Mouse (Mus musculus): Measurements from ENCODE around the gene Pdzrn3. TPM values are rescaled to one million over a fixed set of nuclear protein-coding genes. Genes with fewer than 3 reads are reported as not detected.

Gene Pdzrn3
- polyA plus RNA-seq, 1 experiment: 67.9 TPM

DNA sequence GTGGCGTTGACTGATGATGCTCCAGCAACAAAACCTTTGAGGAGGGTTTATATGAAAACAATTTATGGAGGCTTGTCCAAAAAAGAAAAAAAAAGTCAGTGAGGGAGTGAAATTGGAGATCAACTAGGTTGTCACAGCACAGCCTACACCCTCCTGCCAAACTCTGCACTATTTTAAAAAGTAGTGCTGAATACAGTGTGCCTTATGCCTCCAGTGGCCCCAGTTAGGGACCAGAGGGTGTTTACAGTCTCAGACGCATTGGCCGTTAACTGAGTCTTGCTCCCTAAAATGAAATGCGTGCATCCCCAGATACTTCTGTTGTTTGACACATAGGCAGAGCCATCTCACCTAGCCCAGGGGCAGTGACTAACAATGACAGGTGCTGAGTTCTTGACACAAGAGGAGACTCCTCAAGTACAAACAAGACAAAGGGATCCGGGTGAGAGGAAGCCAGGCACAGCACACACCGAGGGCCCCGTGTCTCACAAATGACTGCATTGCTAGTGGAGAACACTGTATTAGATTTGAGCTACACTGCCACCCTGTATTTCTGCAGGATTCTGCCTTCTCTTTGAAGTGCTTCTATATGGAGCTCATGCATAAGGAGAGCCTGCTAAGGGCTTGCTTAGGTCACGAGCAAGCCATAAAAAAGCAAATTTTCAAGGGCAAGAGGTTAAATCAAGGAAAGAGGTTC lies 14.6 kb upstream of the Pdzrn3 start:
- TF ChIP-seq POLR2A (IDR thresholded peaks at IDR 0.05; ENCODE audit: low read depth, low read length) (no peak), CTCF (IDR thresholded peaks at IDR 0.05; ENCODE audit: borderline replicate concordance, insufficient read depth, low read length) (no peak)
- no peak overlapping the region for H3K27ac ChIP-seq (ENCODE audit: insufficient read depth, low read length)
- H3K4me1 ChIP-seq (ENCODE audit: control insufficient read depth, insufficient read depth, low read length): no peaks in the 10 kb centered on the region
- H3K4me3 ChIP-seq (ENCODE audit: insufficient read depth, low read length): no peak overlapping the region

DNA sequence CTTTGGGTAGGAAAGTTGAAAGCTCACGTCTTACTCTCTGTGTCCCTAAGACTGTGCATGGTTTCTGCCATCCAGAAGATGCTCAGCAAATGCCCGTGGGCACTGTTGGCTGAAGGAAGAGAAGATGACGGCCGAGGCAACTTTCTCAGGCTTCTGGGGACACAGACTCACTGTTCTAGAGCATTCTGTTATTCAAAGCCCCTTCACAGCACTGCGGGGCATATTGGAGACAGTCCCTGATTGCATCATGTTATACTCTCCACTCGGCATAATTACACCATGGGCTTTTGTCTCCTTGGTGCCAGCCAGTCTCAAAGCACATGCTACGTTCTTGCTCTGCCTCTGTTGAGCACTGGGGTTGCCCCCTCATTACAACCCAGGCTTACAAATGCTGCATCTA lies 7.8 kb upstream of the Pdzrn3 start:
- no peak overlapping the region for H3K27ac ChIP-seq (ENCODE audit: insufficient read depth, low read length)
- H3K4me3 ChIP-seq (ENCODE audit: insufficient read depth, low read length): no peak overlapping the region
- H3K4me1 ChIP-seq (ENCODE audit: control insufficient read depth, insufficient read depth, low read length): no peaks in the 10 kb centered on the region
- no peak for TF ChIP-seq POLR2A (IDR thresholded peaks at IDR 0.05; ENCODE audit: low read depth, low read length)
- no peak for TF ChIP-seq CTCF (IDR thresholded peaks at IDR 0.05; ENCODE audit: borderline replicate concordance, insufficient read depth, low read length)

DNA sequence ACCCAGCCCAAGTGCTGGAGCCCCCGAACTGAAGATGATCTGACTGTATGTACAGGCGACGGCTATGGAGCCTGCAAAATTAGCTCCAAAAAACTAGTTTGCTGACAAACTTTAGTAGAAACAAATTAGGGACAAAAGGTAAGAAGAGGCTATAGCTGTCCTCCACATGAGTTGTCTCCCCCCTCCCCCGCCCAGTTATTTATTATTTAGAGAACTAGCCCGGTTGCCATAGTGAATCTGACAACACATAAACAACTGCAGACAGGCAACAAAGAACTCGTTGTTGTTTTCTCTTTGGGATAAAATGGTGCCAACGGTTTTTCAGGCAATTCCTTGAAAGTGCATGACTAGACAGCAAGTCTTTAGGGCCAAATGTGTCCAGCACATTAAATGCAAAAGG lies 7.3 kb upstream of the Pdzrn3 start:
- H3K4me1 ChIP-seq (ENCODE audit: control insufficient read depth, insufficient read depth, low read length): no peaks in the 10 kb centered on the region
- H3K4me3 ChIP-seq (ENCODE audit: insufficient read depth, low read length): no peak overlapping the region
- H3K27ac ChIP-seq (ENCODE audit: insufficient read depth, low read length): no peak overlapping the region
- TF ChIP-seq CTCF (IDR thresholded peaks at IDR 0.05; ENCODE audit: borderline replicate concordance, insufficient read depth, low read length) (no peak), POLR2A (IDR thresholded peaks at IDR 0.05; ENCODE audit: low read depth, low read length) (no peak)

DNA sequence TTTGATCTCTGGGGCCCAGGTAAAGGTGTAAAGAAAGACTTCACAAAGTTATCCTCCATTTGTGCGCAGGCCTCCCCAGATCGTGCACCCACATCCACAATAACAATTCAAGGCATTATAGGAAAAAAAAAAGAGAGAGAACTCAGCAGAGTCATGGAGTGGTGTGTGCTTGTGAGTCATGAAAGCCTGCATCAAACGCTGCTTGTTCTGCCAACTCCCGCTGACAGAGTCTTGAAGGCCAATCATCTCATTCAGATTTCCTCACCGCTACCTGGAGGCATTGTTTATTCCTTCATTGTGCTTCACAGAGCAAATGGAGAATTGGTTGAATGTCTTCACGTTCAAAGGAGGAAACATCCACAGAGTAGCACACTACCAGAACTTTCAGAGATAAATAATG lies 6.8 kb upstream of the Pdzrn3 start:
- TF ChIP-seq POLR2A (IDR thresholded peaks at IDR 0.05; ENCODE audit: low read depth, low read length) (no peak), CTCF (IDR thresholded peaks at IDR 0.05; ENCODE audit: borderline replicate concordance, insufficient read depth, low read length) (no peak)
- no peak overlapping the region for H3K27ac ChIP-seq (ENCODE audit: insufficient read depth, low read length)
- no peaks in the 10 kb centered on the region for H3K4me1 ChIP-seq (ENCODE audit: control insufficient read depth, insufficient read depth, low read length)
- no peak overlapping the region for H3K4me3 ChIP-seq (ENCODE audit: insufficient read depth, low read length)

DNA sequence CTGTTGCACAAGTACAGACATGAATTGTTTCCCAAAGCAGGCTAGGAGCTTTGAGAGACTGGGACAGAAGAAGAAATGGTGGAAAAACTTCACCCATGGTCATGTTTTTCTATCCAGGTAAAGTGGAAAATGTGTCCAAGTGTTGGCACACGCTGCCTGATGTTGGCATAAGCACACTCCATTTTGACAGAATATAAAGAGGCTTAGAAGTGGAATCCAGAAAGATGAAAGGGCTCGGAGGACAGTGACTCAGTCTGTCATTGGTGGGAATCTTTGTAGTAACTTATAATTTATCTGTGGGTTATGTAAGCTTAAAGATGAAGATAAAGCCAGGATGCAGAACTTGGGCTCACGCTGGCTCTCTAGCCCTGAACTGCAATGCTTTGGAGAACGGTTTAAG lies 5.2 kb upstream of the Pdzrn3 start:
- TF ChIP-seq CTCF (IDR thresholded peaks at IDR 0.05; ENCODE audit: borderline replicate concordance, insufficient read depth, low read length) (no peak), POLR2A (IDR thresholded peaks at IDR 0.05; ENCODE audit: low read depth, low read length) (no peak)

DNA sequence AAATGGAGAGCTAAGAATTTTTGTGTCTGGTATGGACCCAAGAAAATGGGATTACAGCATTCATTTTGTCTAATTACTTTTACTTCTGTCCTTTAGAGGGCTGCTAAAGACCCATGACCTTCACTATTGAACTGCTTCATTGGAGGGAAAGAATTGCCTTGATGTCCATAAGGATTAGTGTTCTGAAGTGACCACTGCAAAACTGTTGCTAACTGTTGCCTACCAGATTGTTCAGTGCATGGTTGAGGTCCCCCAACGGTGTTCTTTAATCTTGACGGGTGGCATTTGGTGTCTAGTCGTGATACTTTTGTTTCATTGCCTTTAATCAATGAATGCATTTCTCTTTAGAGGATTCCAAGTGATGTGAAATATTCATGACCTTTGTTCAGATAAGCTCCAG lies 1.8 kb upstream of the Pdzrn3 start:
- H3K4me1 ChIP-seq (ENCODE audit: control insufficient read depth, insufficient read depth, low read length): no peaks in the 10 kb centered on the region
- no peak overlapping the region for H3K27ac ChIP-seq (ENCODE audit: insufficient read depth, low read length)
- TF ChIP-seq POLR2A (IDR thresholded peaks at IDR 0.05; ENCODE audit: low read depth, low read length) (no peak), CTCF (IDR thresholded peaks at IDR 0.05; ENCODE audit: borderline replicate concordance, insufficient read depth, low read length) (no peak)
- no peak overlapping the region for H3K4me3 ChIP-seq (ENCODE audit: insufficient read depth, low read length)

More for the DNA sequence above, 5.2 kb upstream of the Pdzrn3 start:
- H3K4me3 ChIP-seq (ENCODE audit: insufficient read depth, low read length): no peak overlapping the region
- no peaks in the 10 kb centered on the region for H3K4me1 ChIP-seq (ENCODE audit: control insufficient read depth, insufficient read depth, low read length)
- no peak overlapping the region for H3K27ac ChIP-seq (ENCODE audit: insufficient read depth, low read length)

DNA sequence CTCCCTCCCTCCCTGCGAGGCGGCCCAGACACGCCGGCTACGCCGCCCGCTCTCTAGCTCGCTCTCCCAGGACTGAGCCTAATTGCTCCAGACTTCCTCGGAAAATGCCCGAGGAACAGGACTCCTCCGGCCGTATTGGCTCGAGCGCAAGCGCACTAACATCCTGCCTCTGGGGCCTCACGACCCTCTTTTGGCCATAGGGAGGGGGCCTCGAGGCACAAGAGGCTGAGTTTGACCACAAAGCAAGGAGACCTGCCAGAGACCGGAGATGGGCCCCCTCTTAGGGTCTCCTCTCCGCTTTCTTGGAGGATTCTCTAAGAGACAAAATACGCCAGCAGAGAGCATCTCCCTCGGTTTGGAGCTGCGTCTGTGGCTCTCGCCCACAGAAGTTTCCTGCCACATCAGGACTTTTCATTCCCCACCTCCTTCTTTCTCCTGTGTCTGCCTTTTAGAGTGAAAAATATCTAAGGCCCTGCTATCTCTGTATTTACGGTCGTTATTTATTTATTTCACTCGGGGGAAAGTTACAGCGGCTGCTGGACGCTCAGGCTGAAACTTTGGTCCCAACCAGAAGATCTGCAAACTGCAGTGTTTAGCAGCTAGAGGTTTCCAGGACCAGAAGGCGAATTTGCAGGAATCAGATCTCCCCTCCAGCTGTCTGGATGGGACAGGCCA lies 375 bp upstream of the Pdzrn3 start:
- TF ChIP-seq POLR2A (IDR thresholded peaks at IDR 0.05; ENCODE audit: low read depth, low read length): peak; percentile 95
- no peak for TF ChIP-seq CTCF (IDR thresholded peaks at IDR 0.05; ENCODE audit: borderline replicate concordance, insufficient read depth, low read length)
- Histone ChIP-seq H3K27ac (ENCODE audit: insufficient read depth, low read length) (peak overlapping the region; percentile 27; the same call in 1 of the 2 replicates), H3K4me3 (ENCODE audit: insufficient read depth, low read length) (peak overlapping the region; percentile 49), H3K4me1 (ENCODE audit: control insufficient read depth, insufficient read depth, low read length) (no peaks in the 10 kb centered on the region; the same call in 1 of the 2 replicates)

DNA sequence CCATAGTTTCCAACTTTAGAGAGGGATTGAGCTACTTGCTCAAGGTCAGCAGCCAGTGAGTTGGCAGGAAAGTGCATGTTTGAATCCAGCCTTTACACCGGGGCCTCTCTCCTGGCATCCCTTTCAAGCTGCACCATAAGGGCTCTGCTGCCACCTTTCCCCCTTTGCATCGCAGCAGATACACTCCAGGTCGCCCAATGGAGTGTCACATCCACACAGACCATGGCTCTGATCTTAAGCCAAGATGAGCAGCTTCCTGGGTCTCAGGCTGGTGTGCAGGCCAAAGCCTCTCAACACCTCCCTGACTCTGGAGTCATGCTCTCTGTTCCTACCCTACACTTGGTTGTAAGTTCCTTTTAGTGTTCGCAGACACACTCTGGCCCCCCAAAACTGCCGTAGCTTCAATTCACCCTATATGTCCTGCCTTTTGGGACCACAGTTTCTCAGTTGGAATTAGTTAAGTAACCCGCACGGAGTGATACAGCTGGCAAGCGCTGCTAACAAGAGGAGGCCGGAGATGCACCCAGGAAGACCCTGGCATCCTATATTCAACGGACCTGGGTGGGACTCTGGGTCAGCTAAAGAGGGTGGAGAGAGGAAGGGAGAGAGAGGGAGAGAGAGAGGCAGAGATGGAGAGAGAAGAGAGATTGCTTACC lies 1.1 kb downstream of the Pdzrn3 start:
- H3K4me1 ChIP-seq (ENCODE audit: control insufficient read depth, insufficient read depth, low read length): no peaks in the 10 kb centered on the region; the same call in 1 of the 2 replicates
- peak overlapping the region; percentile 49 for H3K4me3 ChIP-seq (ENCODE audit: insufficient read depth, low read length)
- TF ChIP-seq POLR2A (IDR thresholded peaks at IDR 0.05; ENCODE audit: low read depth, low read length): 0 out of 2 replicates have a peak, but pooled peaks have one; percentile 28
- TF ChIP-seq CTCF (IDR thresholded peaks at IDR 0.05; ENCODE audit: borderline replicate concordance, insufficient read depth, low read length): no peak
- H3K27ac ChIP-seq (ENCODE audit: insufficient read depth, low read length): peak overlapping the region; percentile 82

DNA sequence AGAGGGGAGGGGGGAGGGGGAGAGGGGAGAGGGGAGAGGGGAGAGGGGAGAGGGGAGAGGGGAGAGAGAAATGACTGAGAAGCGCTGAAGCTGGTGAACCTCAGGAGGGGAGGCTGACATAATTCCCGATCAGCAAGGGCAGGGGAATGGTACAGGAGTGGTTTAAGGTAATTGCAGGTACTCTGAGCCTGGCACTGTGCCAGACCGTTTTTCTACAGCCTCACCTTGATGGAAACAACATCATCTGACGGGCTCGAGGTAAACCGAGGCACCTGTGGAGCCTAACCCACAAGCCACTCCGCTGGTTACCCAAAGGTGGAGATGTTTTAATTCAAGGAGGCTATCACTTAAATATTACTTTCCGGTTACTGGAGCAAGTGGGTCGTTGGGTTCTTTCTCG lies 1.6 kb downstream of the Pdzrn3 start:
- Histone ChIP-seq H3K4me3 (ENCODE audit: insufficient read depth, low read length) (peak overlapping the region; percentile 49), H3K4me1 (ENCODE audit: control insufficient read depth, insufficient read depth, low read length) (no peaks in the 10 kb centered on the region; the same call in 1 of the 2 replicates), H3K27ac (ENCODE audit: insufficient read depth, low read length) (peak overlapping the region; percentile 82)
- no peak for TF ChIP-seq POLR2A (IDR thresholded peaks at IDR 0.05; ENCODE audit: low read depth, low read length)
- no peak for TF ChIP-seq CTCF (IDR thresholded peaks at IDR 0.05; ENCODE audit: borderline replicate concordance, insufficient read depth, low read length)
